Mouse (Mus musculus): ENCODE measurements around the gene Hebp2.

DNA sequence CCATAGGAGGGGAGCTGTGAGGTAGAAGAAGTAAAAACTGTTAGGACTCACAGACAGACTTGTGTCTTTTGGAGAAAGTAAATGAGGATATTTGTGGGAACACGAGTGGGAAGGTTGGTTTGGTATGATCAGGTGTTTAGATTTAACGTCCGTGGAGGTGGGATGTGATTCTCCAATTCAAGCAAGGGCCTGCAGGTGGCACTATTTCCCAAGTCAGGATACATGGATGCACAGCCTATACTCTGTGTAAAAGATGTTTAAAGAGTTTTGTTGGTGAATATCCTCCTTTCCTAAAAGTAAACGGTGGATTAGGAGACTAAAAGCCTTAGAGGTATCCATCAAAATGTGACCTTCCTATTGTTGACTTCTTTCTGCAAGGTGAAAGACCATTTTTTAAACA, 17.1 kb upstream of the Hebp2 start:
- peak; percentile 71 for TF ChIP-seq CTCF (IDR thresholded peaks at IDR 0.05; ENCODE audit: low read depth)
- no peak for TF ChIP-seq EP300 (IDR thresholded peaks at IDR 0.05; ENCODE audit: low read depth)
